Mouse (Mus musculus) kidney, adult 2 months (tissue): ENCODE measurements at regions not wholly inside any gene's neighbourhood (a gene's known extent, or its start where the extent isn't known, plus 50 kb on each side); places are given as distances from the start of the nearest gene placed in this dataset.

Experiments used
- CTCF ChIP-seq: fragments of 200-500 bp; conservative IDR thresholded peaks from 2 replicates; pipeline ENCODE4 v1.5.1; 2011; ENCODE audit warnings: low read depth, mild to moderate bottlenecking, control low read depth, low read length, moderate library complexity, mixed read lengths; ENCODE audit not compliant: insufficient read depth, insufficient read length
- POLR2A ChIP-seq: fragments of 200-500 bp; IDR thresholded peaks from one replicate; pipeline ENCODE4 v1.6.1; 2011; ENCODE audit warnings: low read depth, low read length, control low read depth

GRCm38 (mm10) chr11:22640371-22640990, 128.6 kb downstream of the Tmem17 start:
- TF ChIP-seq CTCF (no peak), POLR2A (no peak)
